Mouse (Mus musculus) midbrain, postnatal 0 days (tissue): Measurements from ENCODE around the gene Pxn. TPM values are rescaled to one million over a fixed set of nuclear protein-coding genes. Genes with fewer than 3 reads are reported as not detected.
"Not testable (repeated sequence)": the region's sequence is repeated elsewhere in the genome, so short reads cannot be mapped to it uniquely, and the experiment has no call there.

Experiments used
- ATAC-seq: fragments of 200-750 bp; cut with Nextera tagmentation; 2 replicates; pipeline ENCODE4 v1.8.0; 2017; ENCODE audit warnings: moderate number of reproducible peaks, mild to moderate bottlenecking, moderate TSS enrichment, moderate library complexity; ENCODE audit not compliant: low FRiP score
- DNase-seq: peaks from one replicate; pipeline ENCODE4 v3.0.0-alpha.2; 2015; ENCODE audit warnings: low spot score
- H3K27ac ChIP-seq: fragments of 300-500 bp; sonication (generic); 2 replicates; pipeline ENCODE4 v1.5.1; 2014; ENCODE audit warnings: low read depth, mild to moderate bottlenecking, low read length, mixed read lengths
- H3K27me3 ChIP-seq: fragments of 300-500 bp; sonication (generic); 2 replicates; pipeline ENCODE4 v1.6.1; 2014; ENCODE audit warnings: low read length, control low read depth, mixed read lengths; ENCODE audit not compliant: insufficient read depth
- H3K36me3 ChIP-seq: fragments of 300-500 bp; sonication (generic); 2 replicates; pipeline ENCODE4 v1.6.1; 2014; ENCODE audit warnings: low read length, control low read depth, mixed read lengths; ENCODE audit not compliant: insufficient read depth
- H3K4me1 ChIP-seq: fragments of 300-500 bp; sonication (generic); 2 replicates; pipeline ENCODE4 v1.6.1; 2014; ENCODE audit warnings: mild to moderate bottlenecking, control low read depth, antibody characterized with exemption, low read length, mixed read lengths; ENCODE audit not compliant: insufficient read depth
- H3K4me2 ChIP-seq: fragments of 300-500 bp; sonication (generic); 2 replicates; pipeline ENCODE4 v1.6.1; 2014; ENCODE audit warnings: low read depth, mild to moderate bottlenecking, low read length, mixed read lengths; ENCODE audit not compliant: poor library complexity, severe bottlenecking
- H3K4me3 ChIP-seq: fragments of 300-500 bp; sonication (generic); 2 replicates; pipeline ENCODE4 v1.5.1; 2014; ENCODE audit warnings: low read depth, mild to moderate bottlenecking, low read length, moderate library complexity
- H3K9ac ChIP-seq: fragments of 300-500 bp; sonication (generic); replicated peaks from 2 replicates; pipeline ENCODE4 v1.6.1; 2014; ENCODE audit warnings: mild to moderate bottlenecking, low read length, moderate library complexity, mixed read lengths; ENCODE audit not compliant: poor library complexity, severe bottlenecking
- H3K9me3 ChIP-seq: fragments of 300-500 bp; sonication (generic); 2 replicates; pipeline ENCODE4 v1.6.1; 2016; ENCODE audit warnings: low read length, control low read depth
- CTCF ChIP-seq: IDR thresholded peaks from 2 replicates; pipeline ENCODE4 v1.5.1; 2016; ENCODE audit warnings: antibody characterized with exemption, mild to moderate bottlenecking
- WGBS: fragments of 180-500 bp; shearing (Covaris S2); extraction: QIAGEN DNeasy Blood & Tissue Kit; methylation state at CpG from one replicate; pipeline ENCODE4 v1.1.7; 2014; 5-methylcytosine and 5-hydroxymethylcytosine counted together
- polyA plus RNA-seq: library from polyadenylated mRNA; unstranded; fragments of >200 nt; fragmentation: Nextera tagmentation; extraction: Ambion mirVana; gene quantifications from 2 replicates; pipeline ENCODE4 v1.2.1, GENCODE M21; 2015
- total RNA-seq: library from RNA; depleted of rRNA; stranded (reverse); fragments of >200 nt; gene quantifications from 2 replicates; pipeline ENCODE4 v1.2.3, GENCODE M21; 2014

The Pxn gene
- total and polyA plus RNA-seq, 2 experiments from 2014 or later, result 15.9 to 39.4 TPM

- H3K36me3 ChIP-seq, result no peaks in the 10 kb centered on the region
- H3K9me3 ChIP-seq, result no peaks in the 10 kb centered on the region
- DNase-seq (no peak), ATAC-seq (no peak)
- H3K9ac ChIP-seq, result no peak overlapping the region
- TF ChIP-seq CTCF, result no peak
- H3K4me3 ChIP-seq, result no peak overlapping the region
- 82% methylated on average over 32 of the region's 32 CpGs for WGBS
- H3K4me2 ChIP-seq, result no peak overlapping the region
- H3K4me1 ChIP-seq, result 0 out of 2 replicates have a peak, but pooled peaks cover 2% of the 10 kb centered on the region
- H3K27me3 ChIP-seq, result no peaks in the 10 kb centered on the region
- no peak overlapping the region for H3K27ac ChIP-seq
Measured at GRCm38 (mm10) chr5:115516081-115516907, 9.8 kb downstream of the Pxn start.

GRCm38 (mm10) chr5:115516908-115517307, 10.4 kb downstream of the Pxn start:
- no peaks in the 10 kb centered on the region for H3K9me3 ChIP-seq
- H3K9ac ChIP-seq, result no peak overlapping the region
- DNase-seq, result no peak
- TF ChIP-seq CTCF, result no peak
- no peak for ATAC-seq
- H3K36me3 ChIP-seq, result no peaks in the 10 kb centered on the region
- H3K27me3 ChIP-seq, result no peaks in the 10 kb centered on the region
- H3K27ac ChIP-seq, result no peak overlapping the region
- H3K4me3 ChIP-seq, result no peak overlapping the region
- 0 out of 2 replicates have a peak, but pooled peaks cover 2% of the 10 kb centered on the region for H3K4me1 ChIP-seq
- no peak overlapping the region for H3K4me2 ChIP-seq
- 86% methylated on average over 7 of the region's 7 CpGs for WGBS

GRCm38 (mm10) chr5:115517501-115517900, 11.0 kb downstream of the Pxn start:
- Histone ChIP-seq H3K27ac (no peak overlapping the region), H3K4me1 (0 out of 2 replicates have a peak, but pooled peaks cover 2% of the 10 kb centered on the region), H3K4me2 (no peak overlapping the region), H3K4me3 (no peak overlapping the region), H3K36me3 (no peaks in the 10 kb centered on the region), H3K9ac (no peak overlapping the region), H3K9me3 (no peaks in the 10 kb centered on the region), H3K27me3 (no peaks in the 10 kb centered on the region)
- ATAC-seq (no peak), DNase-seq (no peak)
- 97% methylated on average over 9 of the region's 9 CpGs for WGBS
- no peak for TF ChIP-seq CTCF

GRCm38 (mm10) chr5:115518214-115518613, 11.7 kb downstream of the Pxn start:
- not testable (repeated sequence) for H3K9ac ChIP-seq, H3K27me3 ChIP-seq, H3K36me3 ChIP-seq, H3K27ac ChIP-seq, H3K4me1 ChIP-seq, ATAC-seq, H3K9me3 ChIP-seq, DNase-seq, H3K4me2 ChIP-seq, H3K4me3 ChIP-seq
- 94% methylated on average over 6 of the region's 8 CpGs for WGBS

- no peak for DNase-seq
- WGBS, result 73% methylated on average over 21 of the region's 21 CpGs
- Histone ChIP-seq H3K36me3 (no peaks in the 10 kb centered on the region), H3K9me3 (no peaks in the 10 kb centered on the region), H3K4me1 (0 out of 2 replicates have a peak, but pooled peaks cover 2% of the 10 kb centered on the region), H3K27ac (no peak overlapping the region), H3K9ac (no peak overlapping the region), H3K27me3 (no peaks in the 10 kb centered on the region), H3K4me2 (no peak overlapping the region), H3K4me3 (no peak overlapping the region)
- TF ChIP-seq CTCF, result no peak
- no peak for ATAC-seq
Measured at GRCm38 (mm10) chr5:115520325-115520869, 13.9 kb downstream of the Pxn start.
